Comparison of ENCODE assay signal across 15 mouse cellular contexts in the genomic region with DNA sequence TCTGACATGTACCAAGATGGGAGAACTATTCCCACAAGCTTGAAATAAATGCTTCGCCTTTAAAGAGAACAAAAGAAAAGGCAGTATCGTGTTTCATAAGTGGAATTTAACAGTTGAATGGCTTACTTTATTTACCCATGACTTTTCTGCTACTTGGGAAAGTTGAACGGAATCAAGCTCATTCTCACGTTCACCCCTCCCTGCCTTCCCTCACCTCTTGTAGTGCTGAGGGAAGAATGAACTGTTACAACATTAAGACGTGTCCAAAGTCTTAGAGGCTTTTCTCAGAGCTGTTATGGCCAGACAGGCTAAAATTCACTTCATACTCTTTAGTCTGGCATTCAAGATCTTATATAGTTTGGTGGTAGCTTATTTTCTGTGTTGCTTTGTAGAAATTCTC.
"Had no signal": no experiment of that assay in that cellular context is flagged by ENCODE, and none has a peak within 500 bp of the region (broad histone marks: within the 10 kb centered on the region; RNA-seq: fewer than 3 reads in every experiment).

No protein-coding gene starts in this region.

- H3K4me1 ChIP-seq: limb, embryonic 15.5 days had no signal

- H3K9me3 ChIP-seq: limb, embryonic 15.5 days had no signal

- H3K4me2 ChIP-seq: limb, embryonic 15.5 days; liver, embryonic 11.5 days; midbrain, embryonic 11.5 days had no signal

- DNase-seq: kidney, adult 2 months; kidney, postnatal 25 days; layer of hippocampus, adult 9-11 months; liver, postnatal 0 days; lung, postnatal 10 days; midbrain, embryonic 14.5 days; thymus, adult 18-20 months; thymus, postnatal 36 days had no signal

- ATAC-seq: intestine, postnatal 0 days; liver, postnatal 0 days had no signal

- H3K27me3 ChIP-seq: limb, embryonic 15.5 days had no signal

- H3K27ac ChIP-seq: kidney, postnatal 0 days; layer of hippocampus, adult 2 months; limb, embryonic 15.5 days; liver, embryonic 14.5 days had no signal

- H3K36me3 ChIP-seq: limb, embryonic 15.5 days had no signal

- H3K9ac ChIP-seq: limb, embryonic 15.5 days; liver, embryonic 14.5 days; liver, postnatal 0 days had no signal

- H3K4me3 ChIP-seq: layer of hippocampus, adult 2 months; limb, embryonic 15.5 days had no signal
